Mouse (Mus musculus): ENCODE measurements at regions not wholly inside any gene's neighbourhood (a gene's known extent, or its start where the extent isn't known, plus 50 kb on each side); places are given as distances from the start of the nearest gene placed in this dataset.
"Not testable (repeated sequence)": the region's sequence is repeated elsewhere in the genome, so short reads cannot be mapped to it uniquely, and the experiment has no call there.

DNA sequence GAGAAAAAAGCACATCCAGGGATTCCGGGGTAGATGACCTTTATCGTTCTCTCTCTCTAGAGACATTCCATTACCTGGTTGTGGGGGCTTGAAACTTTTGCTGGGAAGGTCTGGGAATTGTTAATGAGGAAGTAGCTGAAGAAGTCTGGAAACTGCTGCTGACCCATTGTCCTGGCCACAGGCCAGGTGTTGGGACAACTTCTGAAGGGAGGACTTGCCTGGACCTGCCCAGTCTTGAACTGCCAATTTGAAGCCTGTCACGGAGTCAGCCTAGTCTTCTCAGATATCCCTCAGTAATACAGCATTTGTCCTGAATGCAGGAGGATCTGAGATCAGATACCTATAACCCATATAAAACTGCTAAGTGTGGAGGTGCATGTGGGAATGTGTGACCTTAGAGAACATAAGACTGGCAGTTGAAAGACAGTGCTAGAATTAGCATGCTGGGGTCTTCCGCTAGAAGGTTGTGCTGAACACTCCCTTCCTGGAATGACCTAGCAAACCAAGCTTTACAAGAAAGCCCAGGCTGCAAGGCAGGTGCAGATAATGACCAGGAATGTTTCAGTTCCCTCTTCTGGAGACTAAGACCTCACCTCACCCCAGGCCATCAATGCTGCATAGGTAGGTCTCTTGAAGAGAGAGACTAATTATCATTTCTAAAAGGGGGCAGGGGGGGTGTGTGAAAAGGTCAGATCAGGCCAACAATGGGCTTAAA is 204.7 kb upstream of the Crbn start:
- ChIA-PET POLR2A (no interaction called here), CTCF (interaction anchor here in 1 of 4 experiments (0.7 kb wide), 1 partner anchor 26 kb away, joined by 5 read pairs; no protein-coding TSS in a partner anchor)

DNA sequence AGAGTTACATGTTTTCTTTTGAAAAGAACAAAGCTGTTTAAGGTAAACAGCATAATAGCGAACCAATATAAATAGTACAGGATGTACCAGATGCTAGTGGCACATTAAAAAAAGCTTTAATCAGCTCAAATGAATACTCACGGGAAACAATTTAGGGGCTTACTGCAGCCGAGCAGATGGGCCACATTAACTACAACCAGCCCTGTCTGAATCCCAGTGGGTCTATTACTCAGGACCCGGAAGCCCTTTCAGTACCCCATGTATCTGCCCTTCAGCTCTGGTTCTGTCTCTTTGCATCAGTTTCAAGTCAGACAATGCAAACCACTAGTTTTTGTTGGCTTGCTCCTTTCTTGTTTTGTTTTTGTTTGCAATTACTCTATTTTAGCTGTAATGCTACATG is 210.9 kb upstream of the Crbn start:
- ChIA-PET CTCF (no interaction called here), POLR2A (no interaction called here)

DNA sequence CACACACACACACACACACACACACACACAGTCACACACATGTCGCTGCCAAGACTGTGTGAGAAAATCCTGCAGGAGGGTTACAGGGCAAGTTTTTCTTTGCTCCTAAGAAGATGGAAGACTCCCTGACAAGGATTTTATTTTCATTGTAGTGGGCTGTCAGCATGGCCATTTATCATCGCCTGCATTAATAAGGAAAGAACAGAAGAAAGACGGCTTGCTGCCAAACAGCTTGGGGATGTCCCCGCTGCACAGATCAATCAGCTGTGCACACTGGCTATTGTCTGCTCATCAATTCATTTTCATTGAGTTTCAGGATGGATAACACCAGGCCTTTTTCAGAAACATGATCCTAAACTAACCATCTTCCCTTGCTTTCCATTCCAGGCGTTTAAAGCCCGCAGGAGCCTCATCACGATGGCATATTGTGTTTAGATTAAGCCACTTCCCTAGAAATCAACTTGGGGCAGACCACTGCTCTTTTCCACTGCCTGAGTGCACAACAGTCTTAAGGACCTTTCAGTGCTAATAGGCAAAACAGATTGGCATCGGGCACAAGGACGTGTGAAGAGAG is 213.1 kb upstream of the Crbn start:
- POLR2A ChIA-PET: no interaction called here
- CTCF ChIA-PET: no interaction called here

DNA sequence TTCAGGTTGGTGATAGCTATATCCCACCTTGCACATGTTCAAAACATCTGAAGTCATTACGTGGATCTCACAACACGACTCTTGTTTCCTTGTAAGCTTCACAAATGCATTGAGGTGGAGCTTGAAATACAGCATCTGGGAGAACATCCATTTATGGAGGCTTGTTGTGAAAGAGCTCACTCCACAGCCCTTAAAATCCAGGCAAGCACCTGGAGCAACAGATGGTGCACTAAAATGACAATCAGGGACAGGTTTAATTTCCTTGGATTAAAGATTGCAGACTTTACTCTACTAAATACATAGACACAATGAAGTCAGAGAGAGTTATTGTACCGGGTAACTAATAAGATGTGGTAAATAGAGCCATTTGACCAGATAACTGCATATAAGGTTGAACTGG is 219.2 kb upstream of the Crbn start:
- ChIA-PET CTCF (no interaction called here), POLR2A (no interaction called here)

DNA sequence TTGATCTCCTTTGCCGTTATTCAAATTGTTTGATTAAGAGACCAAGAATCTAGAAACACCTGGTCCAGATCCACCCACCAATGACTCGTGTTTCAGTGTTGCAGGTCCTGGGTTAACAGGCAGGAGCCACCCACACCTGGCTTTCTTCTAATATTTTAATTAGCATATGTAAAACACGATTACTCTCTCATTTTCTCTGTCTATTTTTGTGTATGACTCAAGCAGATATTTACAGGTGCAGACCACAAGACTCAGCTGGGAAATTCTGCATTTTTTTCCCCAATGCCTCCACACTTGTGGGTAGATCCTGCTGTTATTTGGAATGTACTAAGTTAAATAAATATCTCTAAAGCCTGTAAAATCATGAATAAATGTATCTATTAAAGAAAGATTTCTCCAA is 245.3 kb upstream of the Crbn start:
- ChIA-PET CTCF (no interaction called here), POLR2A (no interaction called here)

DNA sequence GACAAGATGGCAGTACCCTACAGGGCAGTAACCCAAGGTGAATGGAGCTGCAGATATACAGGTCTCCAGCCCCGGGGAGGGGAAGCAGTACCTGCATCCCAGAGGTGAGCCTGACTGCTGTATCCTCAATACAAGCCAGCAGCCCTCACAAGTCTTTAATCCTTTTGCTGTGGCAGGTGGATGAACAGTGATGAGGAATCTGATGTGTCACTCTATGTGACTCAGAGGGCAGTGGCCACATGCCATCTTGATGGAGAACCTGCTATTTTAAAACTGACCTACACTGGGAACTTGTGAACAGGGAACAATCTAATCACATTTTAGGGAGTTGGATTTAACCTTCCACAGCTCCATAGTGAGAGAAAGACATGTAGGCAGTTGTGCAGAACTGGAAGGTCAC is 251.7 kb upstream of the Crbn start:
- POLR2A ChIA-PET: no interaction called here
- CTCF ChIA-PET: no interaction called here

DNA sequence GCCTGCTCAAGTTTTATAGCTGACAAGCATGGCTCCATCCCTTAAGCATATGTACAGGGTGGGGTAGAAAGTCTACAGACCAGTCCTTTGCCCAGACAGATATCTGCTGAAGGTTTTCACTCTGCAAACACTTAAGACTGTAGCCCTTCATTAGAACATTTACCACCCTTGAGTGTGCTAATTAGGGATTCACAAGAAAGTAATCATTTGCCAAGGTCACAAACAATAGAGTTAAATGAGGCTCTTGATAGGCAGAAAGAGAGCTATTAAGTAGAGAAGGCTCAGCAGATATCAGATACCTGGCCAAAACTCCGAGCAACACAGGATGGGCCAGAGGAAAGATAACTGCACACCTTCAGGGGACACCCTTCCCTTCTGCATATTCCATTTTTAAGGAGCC is 252.3 kb upstream of the Crbn start:
- ChIA-PET CTCF (no interaction called here), POLR2A (interaction anchor here in 1 of 4 experiments (0.6 kb wide), 1 partner anchor 1521 kb away, joined by 24 read pairs; no protein-coding TSS in a partner anchor)

DNA sequence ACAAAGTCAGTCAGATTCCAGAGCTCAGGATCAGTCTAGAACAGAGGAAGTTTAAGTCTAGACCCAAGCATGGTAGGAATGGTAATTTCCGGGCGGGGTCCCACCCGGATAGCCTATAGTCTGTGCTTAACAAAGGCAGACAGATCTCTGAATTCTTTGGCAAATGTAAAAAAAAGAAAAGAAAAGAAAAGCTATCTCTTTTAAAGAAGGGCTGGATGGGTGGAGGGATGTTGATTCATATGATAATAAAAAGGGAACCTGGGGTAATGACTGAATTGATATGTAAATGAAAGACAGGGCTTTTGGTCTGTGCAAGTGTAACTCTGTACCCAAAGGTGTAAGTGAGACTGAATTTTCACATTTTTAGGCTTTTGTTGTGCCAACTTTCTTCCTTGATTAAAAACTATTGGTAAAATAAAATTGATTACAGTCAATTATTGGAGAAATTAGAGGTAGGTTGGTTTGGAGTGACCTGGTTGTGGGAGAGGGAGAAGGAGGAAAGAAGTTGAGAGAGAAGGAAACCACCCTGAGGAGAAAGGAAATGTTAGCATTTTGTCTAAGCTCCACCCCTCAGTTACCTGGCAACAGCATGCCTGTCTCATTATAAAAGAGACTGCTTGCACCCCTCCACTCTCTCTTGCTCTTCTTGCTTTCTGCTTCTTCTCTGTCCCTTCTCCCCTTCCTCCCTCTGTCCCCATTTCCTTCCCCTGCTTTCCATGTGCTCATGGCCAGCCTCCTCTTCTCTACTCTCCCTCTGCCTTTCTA is 259.3 kb upstream of the Crbn start:
- POLR2A ChIA-PET: interaction anchor here in 1 of 4 experiments (0.8 kb wide), 1 partner anchor 10 kb away, joined by 4 read pairs; no protein-coding TSS in a partner anchor
- CTCF ChIA-PET: no interaction called here

DNA sequence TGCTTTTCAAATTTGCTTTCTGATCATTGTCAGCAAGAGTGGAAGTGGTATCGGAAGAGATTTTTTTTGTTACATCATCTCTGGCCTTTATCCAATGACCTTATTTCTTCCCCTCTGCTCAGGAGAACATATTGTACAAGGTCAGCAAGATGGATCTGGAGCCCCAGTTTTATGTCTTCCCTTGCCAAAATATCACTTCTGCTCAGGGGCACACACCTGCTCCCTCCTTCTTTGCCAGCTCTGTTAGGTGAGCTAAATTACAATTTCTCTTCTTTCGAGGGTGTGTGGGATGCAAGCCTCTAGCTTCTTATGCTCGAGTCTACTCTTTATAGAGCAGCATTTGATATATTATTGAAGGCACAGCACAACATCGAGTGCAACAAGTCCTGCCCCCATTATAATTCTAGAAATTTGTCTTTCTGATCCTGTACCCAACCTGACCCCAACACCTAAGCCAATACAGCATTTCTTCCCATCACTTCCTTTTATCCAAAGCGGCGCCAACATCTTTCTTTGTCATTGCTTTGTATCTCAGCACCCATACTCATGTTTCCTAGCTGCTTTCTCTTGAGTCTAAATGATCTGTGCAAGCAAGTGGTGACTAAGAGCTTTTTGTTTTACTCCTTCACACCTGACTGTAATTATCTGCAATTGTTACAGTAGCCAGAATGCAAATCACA is 263.1 kb upstream of the Crbn start:
- CTCF ChIA-PET: interaction anchor here in 1 of 4 experiments (0.8 kb wide), 1 partner anchor 28 kb away, joined by 4 read pairs; no protein-coding TSS in a partner anchor
- POLR2A ChIA-PET: no interaction called here

DNA sequence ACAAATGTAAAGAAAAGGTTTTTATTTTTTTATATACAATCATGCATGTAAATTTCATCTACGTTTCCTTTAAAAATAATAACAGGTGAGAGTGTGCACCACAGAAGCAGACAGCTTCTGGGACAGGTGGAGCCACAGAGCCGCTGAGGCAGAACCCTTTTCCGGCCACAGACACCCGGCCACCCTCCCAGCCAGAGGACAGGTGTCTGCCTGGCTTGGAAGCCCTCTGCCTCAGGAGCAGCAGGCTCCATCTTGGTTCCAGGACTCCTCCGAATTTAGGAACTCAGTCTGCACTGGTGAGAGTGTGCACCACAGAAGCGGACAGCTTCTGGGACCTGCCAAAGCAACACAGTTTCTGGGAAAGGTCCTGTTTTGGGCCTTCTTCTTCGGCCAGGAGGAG is 270.6 kb upstream of the Crbn start:
- ChIA-PET CTCF (no interaction called here), POLR2A (no interaction called here)

DNA sequence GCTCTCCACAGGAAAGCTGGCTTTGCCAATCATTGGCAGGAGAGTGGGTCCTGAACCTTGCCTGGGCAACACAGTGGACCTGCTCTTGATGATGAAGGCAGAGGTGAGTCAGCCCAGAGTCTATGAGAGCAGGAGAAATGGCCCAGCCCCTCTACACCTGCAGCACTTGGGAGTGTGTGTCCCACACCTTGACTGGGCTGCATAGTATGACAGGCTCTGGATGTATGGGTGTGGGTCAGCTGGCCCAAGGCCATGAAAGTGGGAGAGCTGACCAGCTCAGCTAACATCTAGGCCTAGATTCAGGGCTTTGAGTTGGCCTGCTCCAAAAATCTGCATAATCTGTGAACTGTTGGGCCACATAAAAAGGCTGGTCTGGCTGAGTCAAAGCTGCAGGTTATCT is 292.7 kb upstream of the Crbn start:
- ChIA-PET POLR2A (no interaction called here), CTCF (no interaction called here)

DNA sequence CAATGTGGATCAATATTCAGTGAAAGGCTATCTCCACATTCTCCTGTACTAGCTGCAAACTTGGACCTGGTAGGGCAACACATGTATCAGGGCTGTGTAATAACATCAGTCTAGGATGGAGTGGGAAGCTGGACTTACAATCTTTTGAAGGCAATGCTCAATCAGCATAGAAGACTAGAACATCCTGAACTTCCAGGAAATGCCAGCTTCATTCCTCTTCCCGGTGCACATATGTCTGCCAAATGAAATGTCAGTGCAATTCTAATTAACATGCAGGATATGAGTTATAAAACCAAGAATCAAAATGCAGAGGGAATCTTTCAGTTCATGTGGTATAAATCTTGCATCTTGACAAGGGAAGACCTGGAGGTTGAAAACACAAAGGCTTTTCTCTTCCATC is 328.8 kb upstream of the Crbn start:
- CTCF ChIA-PET: no interaction called here
- POLR2A ChIA-PET: interaction anchor here in 1 of 4 experiments (0.6 kb wide), 1 partner anchor 360 kb away, joined by 3 read pairs; no protein-coding TSS in a partner anchor

DNA sequence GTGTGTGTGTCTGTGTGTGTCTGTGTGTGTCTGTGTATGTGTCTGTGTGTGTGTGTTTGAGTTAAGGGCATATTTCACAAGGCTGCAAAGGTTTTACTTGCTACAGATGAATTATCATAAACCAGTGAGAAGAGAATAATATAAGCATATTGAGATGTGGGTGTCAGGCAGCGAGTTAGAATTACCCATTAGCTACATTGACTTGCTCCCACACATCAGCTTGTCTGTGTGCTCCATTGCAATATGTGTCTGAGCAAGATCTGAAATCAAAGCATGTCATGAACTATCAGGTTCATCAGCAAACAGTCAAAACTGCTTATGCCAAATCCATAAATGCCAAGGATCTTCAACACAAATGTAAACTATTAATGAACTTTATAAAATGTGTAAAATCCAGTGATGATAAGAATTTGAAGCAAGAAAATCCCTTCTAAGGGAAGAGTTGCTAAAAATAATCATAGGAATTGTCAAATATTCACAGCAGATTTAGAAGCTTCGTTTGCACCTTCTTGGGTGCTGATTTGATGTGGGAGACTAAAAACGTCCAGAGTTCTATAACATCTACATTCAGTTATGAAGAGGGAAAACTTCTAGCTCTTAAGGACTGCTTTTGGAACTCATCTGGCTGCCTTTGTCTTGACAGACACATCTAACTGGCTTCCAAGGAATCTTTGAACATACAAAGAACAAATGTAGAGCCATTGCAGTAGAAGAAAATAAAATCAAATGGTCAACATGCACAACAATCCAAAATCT is 361.7 kb upstream of the Lrrn1 start:
- ChIA-PET POLR2A (no interaction called here), CTCF (no interaction called here)

DNA sequence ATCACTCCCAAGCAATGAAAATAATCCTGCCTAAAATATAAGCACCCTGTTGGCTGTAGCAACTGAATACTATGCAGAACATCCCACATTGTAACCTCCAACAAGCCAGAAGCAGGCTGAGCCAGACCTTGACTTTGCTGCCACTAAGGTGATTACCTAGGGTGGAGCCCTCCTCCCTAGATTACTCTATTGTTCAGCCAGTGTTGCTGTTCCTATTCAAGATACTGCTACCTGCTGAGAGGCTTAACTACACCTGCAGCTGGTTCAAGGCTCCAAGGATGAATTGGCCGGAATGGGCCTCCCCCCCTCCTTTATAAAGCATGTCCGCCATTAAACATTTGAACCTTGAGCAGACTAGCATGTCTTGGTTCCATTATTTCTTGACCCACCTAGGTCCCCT is 311.3 kb upstream of the Lrrn1 start:
- ChIA-PET CTCF (no interaction called here), POLR2A (interaction anchor here in 2 of 4 experiments (0.9 to 1.8 kb wide), 3 partner anchors 11 to 21 kb away, joined by 3 read pairs; no protein-coding TSS in a partner anchor)

DNA sequence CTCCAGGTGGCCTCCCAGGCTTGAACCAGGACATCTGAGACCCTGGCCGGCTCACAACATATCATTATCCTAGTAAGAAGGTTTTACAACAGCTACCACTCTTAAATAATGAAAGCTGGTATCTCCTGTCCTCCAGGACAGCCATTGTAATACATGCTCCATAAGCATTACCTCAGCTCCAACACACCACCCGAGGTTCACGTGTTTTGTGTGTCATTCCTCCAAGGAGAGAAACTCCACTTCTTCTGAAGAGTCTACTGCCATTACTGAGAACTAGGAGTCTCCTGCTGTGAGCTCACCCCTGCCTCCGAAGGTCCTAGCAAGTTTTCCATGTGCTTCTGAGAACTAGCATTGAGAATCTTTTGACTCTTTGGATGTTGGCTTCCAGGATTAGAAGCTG is 310.8 kb upstream of the Lrrn1 start:
- POLR2A ChIA-PET: interaction anchor here in 2 of 4 experiments (0.9 to 1.8 kb wide), 3 partner anchors 11 to 21 kb away, joined by 3 read pairs; no protein-coding TSS in a partner anchor
- CTCF ChIA-PET: no interaction called here

DNA sequence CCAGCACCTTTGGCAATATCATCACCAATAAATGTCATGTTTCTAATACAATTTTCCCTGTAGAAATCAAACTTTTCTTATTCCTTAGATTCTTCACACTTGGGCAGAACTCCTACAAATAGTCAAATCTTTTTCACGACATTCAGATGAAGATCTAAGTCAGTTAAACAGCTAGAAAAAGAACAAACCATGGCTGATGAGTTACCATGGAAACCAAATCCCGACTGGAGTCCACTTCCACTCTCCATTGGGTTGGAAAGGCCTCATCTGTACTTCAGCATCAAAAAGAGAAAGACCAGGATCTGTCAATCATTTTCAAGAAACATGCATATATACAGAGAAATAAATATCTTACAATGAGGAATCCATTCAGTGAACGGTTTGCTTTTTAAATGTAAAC is 307.0 kb upstream of the Lrrn1 start:
- CTCF ChIA-PET: no interaction called here
- POLR2A ChIA-PET: no interaction called here

DNA sequence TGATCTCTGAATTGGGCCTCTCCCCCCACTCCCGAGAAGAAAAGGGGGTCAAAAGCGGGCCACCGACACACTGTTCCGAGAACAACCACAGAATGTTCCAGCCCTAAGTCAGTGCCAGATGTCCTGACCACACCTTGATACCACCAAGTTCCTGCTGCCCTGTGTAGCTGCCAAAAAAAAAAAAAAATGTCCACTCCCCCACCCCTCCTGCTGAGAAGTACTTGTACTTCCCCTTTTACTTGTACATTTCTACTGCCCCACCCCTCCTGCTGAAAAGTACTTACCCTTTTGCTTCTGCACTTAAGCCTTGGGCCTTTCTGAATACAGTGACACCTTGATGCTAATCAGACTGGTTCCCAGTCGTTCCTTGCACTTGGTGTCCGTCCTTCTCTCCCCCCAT is 299.7 kb upstream of the Lrrn1 start:
- POLR2A ChIA-PET: interaction anchor here in 3 of 4 experiments (0.6 to 1.0 kb wide), 3 partner anchors 11 to 1033 kb away, joined by 3 to 4 read pairs (median 3); no protein-coding TSS in a partner anchor
- CTCF ChIA-PET: not testable (repeated sequence)

DNA sequence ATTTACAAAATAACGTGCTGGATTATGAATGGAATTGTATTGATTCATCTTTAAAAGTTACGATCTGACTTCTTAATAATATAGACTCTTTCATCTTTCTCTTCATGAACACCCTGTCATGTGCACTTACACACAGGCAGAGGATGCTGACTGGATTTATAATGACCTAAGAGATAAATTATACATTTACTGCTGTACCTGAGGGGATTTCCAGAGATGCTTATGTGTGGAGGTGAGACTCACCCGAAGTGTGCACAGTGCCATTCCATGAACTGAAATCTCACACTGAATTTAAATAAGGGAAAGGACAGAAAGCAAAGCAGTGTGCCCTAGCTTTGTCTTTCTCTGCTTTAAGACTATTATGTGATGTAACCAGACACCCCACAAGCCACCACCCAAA is 291.9 kb upstream of the Lrrn1 start:
- ChIA-PET POLR2A (no interaction called here), CTCF (no interaction called here)

DNA sequence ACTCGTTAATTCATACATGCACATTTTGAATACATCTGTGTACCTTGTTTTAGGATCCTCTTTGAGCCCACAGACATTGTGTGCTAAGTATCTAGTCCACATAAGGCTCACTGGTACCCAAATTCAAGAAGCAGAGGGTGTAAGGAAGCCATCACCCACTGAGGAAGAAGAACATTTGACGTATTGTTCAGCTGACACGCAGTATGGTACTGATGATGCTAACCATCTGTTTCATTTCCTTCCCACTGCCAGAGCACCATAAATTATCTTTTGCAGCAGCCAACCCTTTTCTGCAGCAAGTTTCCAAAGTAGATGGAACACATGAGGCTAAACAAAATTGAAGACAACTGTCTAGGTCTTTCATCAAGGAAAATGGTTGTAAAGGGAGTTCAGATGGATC is 285.6 kb upstream of the Lrrn1 start:
- ChIA-PET POLR2A (no interaction called here), CTCF (no interaction called here)

DNA sequence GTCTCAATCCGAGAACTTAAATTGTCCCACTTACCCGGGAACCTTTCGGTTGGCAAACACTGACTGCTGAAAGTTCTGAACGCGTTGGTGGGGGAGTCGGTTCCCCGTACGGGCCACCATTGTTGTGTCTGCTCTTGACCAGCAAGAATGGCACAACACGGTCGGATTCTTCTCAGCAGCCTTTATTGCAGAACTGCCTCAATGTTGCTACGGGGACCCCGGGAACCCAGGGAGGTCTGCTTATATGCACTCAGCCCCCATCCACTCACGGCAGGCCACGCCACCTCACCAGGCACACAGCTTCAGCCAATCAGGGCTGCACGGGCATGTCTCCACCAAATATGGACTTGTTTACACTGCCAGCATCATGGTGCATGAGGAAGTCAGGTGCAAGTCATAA is 249.2 kb upstream of the Lrrn1 start:
- CTCF ChIA-PET: no interaction called here
- POLR2A ChIA-PET: no interaction called here
